Mouse (Mus musculus) midbrain, embryonic 13.5 days (tissue): Measurements from ENCODE around the gene Ccdc69. TPM values are rescaled to one million over a fixed set of nuclear protein-coding genes. Genes with fewer than 3 reads are reported as not detected.
A peak's percentile ranks its signal among the peaks of the same experiment; 100 is the strongest.

Source experiments
- ATAC-seq: fragments of 200-750 bp; cut with Nextera tagmentation; 2 replicates; pipeline ENCODE4 v1.8.0; 2017; ENCODE audit warnings: mild to moderate bottlenecking, moderate TSS enrichment, moderate library complexity
- H3K27ac ChIP-seq: fragments of 300-500 bp; sonication (generic); 2 replicates; pipeline ENCODE4 v1.5.1; 2015; ENCODE audit warnings: inconsistent platforms, mild to moderate bottlenecking, moderate library complexity
- H3K27me3 ChIP-seq: fragments of 300-500 bp; sonication (generic); 2 replicates; pipeline ENCODE4 v1.6.1; 2015; ENCODE audit warnings: mild to moderate bottlenecking, inconsistent platforms
- H3K36me3 ChIP-seq: fragments of 300-500 bp; sonication (generic); 2 replicates; pipeline ENCODE4 v1.6.1; 2015; ENCODE audit warnings: mild to moderate bottlenecking, inconsistent platforms
- H3K4me1 ChIP-seq: fragments of 300-500 bp; sonication (generic); replicated peaks from 2 replicates; pipeline ENCODE4 v1.6.1; 2015; ENCODE audit warnings: inconsistent platforms
- H3K4me2 ChIP-seq: fragments of 300-500 bp; sonication (generic); replicated peaks from 2 replicates; pipeline ENCODE4 v1.6.1; 2015; ENCODE audit warnings: moderate library complexity, mild to moderate bottlenecking, inconsistent platforms
- H3K4me3 ChIP-seq: fragments of 300-500 bp; sonication (generic); replicated peaks from 2 replicates; pipeline ENCODE4 v1.5.1; 2015; ENCODE audit warnings: mild to moderate bottlenecking, inconsistent platforms
- H3K9ac ChIP-seq: fragments of 300-500 bp; sonication (generic); replicated peaks from 2 replicates; pipeline ENCODE4 v1.6.1; 2015; ENCODE audit warnings: mild to moderate bottlenecking, inconsistent platforms
- H3K9me3 ChIP-seq: fragments of 300-500 bp; sonication (generic); 2 replicates; pipeline ENCODE4 v1.6.1; 2016; ENCODE audit warnings: mild to moderate bottlenecking, inconsistent platforms
- WGBS: fragments of 180-500 bp; shearing (Covaris S2); methylation state at CpG from one replicate; pipeline ENCODE4 v1.1.7; 2015; 5-methylcytosine and 5-hydroxymethylcytosine counted together
- polyA plus RNA-seq: library from polyadenylated mRNA; unstranded; fragments of >200 nt; fragmentation: Nextera tagmentation; extraction: Ambion mirVana; gene quantifications from 2 replicates; pipeline ENCODE4 v1.2.1, GENCODE M21; 2015

Ccdc69 gene
- polyA plus RNA-seq, 1 experiment from 2014 or later = not detected

DNA sequence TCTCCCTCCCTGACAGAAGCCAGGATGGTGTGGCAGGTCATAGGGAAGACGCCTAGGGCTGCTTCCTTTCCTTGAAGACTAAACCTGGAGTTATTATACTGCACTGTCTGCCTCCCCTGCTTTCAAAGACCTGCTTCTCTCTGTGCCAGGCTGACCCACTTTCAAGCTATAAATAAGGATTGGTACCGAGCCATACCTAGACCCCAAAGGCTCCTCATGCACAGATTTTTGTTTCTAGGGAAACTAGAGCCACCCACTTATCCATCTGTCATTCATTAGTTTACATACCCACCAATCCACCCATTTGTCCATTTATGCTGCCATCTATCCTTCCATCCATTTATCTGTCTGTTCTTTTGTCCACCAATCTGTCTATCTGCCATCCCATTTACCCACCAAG lies 60.7 kb downstream of the Ccdc69 start:
- Histone ChIP-seq H3K27me3 (no peaks in the 10 kb centered on the region), H3K4me2 (no peak overlapping the region), H3K9ac (no peak overlapping the region), H3K4me1 (peaks cover 18% of the 10 kb centered on the region), H3K4me3 (no peak overlapping the region), H3K36me3 (no peaks in the 10 kb centered on the region), H3K27ac (no peak overlapping the region), H3K9me3 (no peaks in the 10 kb centered on the region)
- ATAC-seq = no peak
- WGBS = 74% methylated on average over 2 of the region's 2 CpGs

DNA sequence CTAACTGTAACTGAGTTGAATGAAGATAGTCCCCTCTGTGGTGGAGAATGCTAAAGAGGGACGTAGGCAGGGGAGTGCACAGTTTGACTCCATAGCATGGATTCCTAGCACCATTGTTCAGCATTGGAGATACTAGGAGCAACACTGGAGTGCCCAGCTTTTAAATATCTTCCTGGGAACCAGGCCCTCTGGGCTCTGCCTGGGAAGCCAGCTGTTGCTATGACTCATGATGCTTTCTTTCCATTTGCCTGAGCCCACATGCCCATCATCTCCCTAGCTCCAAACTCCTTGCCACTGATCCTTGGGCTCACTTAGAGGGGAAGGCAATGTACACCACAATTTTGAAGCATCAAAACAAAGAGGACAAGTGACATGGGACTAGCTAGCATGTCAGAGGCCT lies 61.2 kb downstream of the Ccdc69 start:
- no peaks in the 10 kb centered on the region for H3K9me3 ChIP-seq
- H3K4me2 ChIP-seq = no peak overlapping the region
- no peak for ATAC-seq
- H3K27ac ChIP-seq = no peak overlapping the region
- H3K36me3 ChIP-seq = no peaks in the 10 kb centered on the region
- no peak overlapping the region for H3K9ac ChIP-seq
- H3K4me1 ChIP-seq = peaks cover 14% of the 10 kb centered on the region; the same call in 1 of the 2 replicates
- 50% methylated on average over 1 of the region's 1 CpGs for WGBS
- no peaks in the 10 kb centered on the region for H3K27me3 ChIP-seq
- no peak overlapping the region for H3K4me3 ChIP-seq

DNA sequence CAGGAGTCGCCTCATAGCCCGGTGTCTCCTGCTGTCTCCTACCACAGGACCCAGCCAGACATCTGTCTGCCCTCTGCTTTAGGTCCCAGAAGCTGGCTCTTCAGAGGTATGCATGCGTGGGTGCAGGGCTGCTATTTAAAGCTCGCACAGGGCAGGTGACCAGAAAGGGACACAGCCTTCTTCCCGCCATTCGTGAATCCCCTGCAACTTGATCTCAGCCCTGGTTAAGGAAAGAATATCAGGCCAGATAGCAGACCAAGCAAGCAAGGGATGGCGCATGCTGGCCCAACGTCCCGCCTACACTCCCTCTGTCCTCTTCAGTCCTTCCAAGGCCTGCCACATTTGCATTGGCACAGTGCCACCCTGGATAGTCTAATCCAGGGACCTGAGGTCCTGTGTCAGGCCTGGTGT lies 62.1 kb downstream of the Ccdc69 start:
- ATAC-seq = 0 out of 2 replicates have a peak, but pooled peaks have one; percentile 58
- H3K4me1 ChIP-seq = peaks cover 11% of the 10 kb centered on the region; the same call in 1 of the 2 replicates
- H3K27ac ChIP-seq = 0 out of 2 replicates have a peak overlapping the region, but pooled peaks have one; percentile 3
- H3K9me3 ChIP-seq = no peaks in the 10 kb centered on the region
- H3K36me3 ChIP-seq = no peaks in the 10 kb centered on the region
- H3K4me3 ChIP-seq = no peak overlapping the region
- no peak overlapping the region for H3K4me2 ChIP-seq
- no peak overlapping the region for H3K9ac ChIP-seq
- WGBS = 72% methylated on average over 9 of the region's 9 CpGs
- no peaks in the 10 kb centered on the region for H3K27me3 ChIP-seq

DNA sequence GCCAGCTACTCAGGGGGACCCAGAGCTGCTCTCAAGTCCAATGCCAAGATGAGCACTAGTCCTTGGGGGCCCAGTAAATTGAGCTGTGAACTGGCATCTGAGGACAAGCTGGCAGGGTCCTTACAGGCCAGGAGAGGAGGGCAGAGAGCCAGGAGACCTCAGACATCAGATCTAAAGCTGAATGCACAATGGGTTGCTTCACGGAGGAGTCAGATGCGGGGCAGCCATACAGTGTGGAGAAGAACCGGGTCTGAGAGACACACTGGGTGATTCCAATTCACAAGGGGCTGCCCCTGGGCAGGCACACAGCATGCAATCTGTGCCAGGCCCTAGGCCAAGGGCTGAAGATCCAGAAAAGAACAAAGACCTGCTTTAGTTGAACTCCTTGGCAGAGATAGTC lies 62.7 kb downstream of the Ccdc69 start:
- H3K27ac ChIP-seq = 0 out of 2 replicates have a peak overlapping the region, but pooled peaks have one; percentile 3
- H3K9ac ChIP-seq = no peak overlapping the region

DNA sequence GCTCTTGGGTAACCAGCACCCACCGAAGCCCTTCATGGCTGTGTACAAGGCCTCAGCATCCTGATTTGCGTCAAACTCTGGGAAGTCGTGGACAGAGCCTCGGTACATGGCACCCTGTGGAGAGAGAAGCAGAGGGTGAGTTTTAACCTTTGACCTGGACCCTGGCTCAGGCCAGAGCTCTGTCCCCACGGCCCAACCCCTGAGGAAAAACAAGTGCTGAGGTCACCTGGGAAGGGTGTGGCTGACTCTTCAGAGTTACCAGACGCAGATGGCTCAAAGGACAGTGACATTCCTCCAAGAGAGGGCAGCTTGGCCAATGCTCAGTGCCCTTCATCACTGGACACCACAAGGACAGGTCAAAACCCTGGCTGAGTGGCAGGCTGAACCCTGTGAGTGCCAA lies 64.1 kb downstream of the Ccdc69 start:
- H3K27ac ChIP-seq = no peak overlapping the region
- ATAC-seq = no peak
- peaks cover 11% of the 10 kb centered on the region; the same call in 1 of the 2 replicates for H3K4me1 ChIP-seq
- H3K27me3 ChIP-seq = no peaks in the 10 kb centered on the region
- no peak overlapping the region for H3K4me3 ChIP-seq
- no peaks in the 10 kb centered on the region for H3K36me3 ChIP-seq
- 72% methylated on average over 6 of the region's 6 CpGs for WGBS
- H3K4me2 ChIP-seq = no peak overlapping the region
- H3K9ac ChIP-seq = no peak overlapping the region
- no peaks in the 10 kb centered on the region for H3K9me3 ChIP-seq

More for the DNA sequence above, 62.7 kb downstream of the Ccdc69 start:
- Histone ChIP-seq H3K9me3 (no peaks in the 10 kb centered on the region), H3K36me3 (no peaks in the 10 kb centered on the region), H3K4me2 (no peak overlapping the region), H3K4me1 (peaks cover 11% of the 10 kb centered on the region; the same call in 1 of the 2 replicates), H3K27me3 (no peaks in the 10 kb centered on the region), H3K4me3 (no peak overlapping the region)
- WGBS = 68% methylated on average over 3 of the region's 3 CpGs
- ATAC-seq = no peak

DNA sequence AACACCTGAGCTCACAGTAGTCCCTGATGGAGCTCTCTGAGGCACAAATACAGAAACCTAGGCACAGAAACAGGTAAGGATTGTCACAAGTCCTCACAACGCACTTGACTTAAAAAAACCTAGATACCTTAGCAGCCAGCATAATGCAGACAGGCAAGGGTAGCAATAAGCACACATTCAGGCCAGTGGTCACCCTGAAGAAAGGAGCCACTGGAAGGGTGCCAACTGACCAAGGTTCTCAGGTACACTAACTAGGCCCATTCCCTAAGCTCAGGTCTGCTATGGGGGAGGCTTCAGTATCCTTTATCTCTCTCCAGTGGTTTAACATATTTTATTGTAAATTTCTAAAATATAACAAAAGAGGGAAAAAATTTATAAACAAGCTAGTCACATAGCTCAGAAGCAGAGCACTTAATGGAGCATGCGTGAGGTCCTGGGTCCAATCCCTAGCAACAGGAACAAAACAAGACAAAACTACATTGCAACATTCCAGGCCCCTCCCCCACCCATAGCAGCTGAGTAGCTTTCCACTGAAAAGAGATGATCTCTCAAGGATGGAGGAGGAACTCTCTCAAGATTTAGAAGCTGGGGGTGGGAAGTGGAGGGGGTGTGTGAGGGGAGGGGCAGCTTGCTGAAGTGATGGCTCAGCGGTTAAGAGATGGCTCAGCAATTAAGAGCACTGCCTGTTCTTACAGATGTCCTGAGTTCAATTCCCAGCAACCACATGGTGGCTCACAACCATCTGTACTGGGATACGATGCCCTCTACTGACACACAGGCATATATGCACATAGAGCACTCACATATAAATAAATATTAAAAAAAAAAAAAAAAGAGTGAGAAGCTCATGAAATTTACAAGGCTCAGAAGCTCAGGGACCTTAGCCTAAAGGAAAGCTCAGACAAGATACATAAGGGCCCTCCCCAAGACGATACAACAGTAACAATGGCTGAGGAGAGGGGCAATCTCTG lies 65.1 kb downstream of the Ccdc69 start:
- Histone ChIP-seq H3K9me3 (no peaks in the 10 kb centered on the region), H3K27ac (no peak overlapping the region), H3K36me3 (no peaks in the 10 kb centered on the region), H3K4me2 (no peak overlapping the region), H3K9ac (no peak overlapping the region), H3K27me3 (no peaks in the 10 kb centered on the region), H3K4me1 (peaks cover 11% of the 10 kb centered on the region; the same call in 1 of the 2 replicates), H3K4me3 (no peak overlapping the region)
- ATAC-seq = no peak
- 76% methylated on average over 5 of the region's 5 CpGs for WGBS

DNA sequence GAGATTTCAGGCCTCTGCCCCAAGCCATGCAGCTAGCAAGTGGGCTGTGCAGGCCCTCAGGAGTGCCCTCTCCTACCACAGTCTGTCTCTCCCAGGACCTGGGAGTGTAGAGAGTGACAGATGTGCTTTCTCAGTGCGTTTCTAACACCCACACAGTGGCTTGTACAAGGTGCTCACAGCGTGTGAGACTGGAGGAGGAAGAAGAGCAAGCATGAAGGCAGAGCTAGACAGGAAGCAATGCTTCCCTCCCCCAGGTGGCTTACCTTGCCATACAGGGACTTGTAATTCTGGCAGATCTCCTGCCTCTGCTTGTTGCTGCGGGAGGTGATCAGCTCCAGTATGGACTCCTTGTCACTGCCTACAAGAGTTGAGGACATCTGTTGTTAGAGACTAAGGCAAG lies 66.5 kb downstream of the Ccdc69 start:
- ATAC-seq = no peak
- 93% methylated on average over 3 of the region's 3 CpGs for WGBS
- no peak overlapping the region for H3K9ac ChIP-seq

DNA sequence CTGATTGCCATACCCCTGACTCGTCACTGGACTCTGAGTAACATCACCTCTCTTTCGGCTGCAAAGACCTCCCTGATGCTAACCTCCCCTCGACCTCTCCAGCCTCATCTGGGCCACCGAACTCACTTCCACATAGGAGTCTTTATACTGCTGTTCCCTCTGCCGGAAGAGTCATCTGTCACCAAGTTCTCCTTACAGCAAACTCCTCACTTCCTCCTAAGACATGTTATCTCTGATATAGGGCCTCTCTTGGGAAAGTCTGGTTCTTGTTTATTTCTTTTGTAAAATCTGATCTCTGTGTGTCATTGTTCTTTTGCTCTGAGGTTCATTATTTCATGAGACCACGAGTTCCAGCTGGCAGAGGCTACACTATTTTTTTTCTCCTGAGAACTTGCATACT lies 69.7 kb downstream of the Ccdc69 start:
- Histone ChIP-seq H3K9me3 (no peaks in the 10 kb centered on the region), H3K36me3 (peaks cover 6% of the 10 kb centered on the region; the same call in 1 of the 2 replicates), H3K9ac (no peak overlapping the region), H3K4me1 (no peaks in the 10 kb centered on the region), H3K27ac (no peak overlapping the region), H3K4me3 (no peak overlapping the region), H3K4me2 (no peak overlapping the region), H3K27me3 (no peaks in the 10 kb centered on the region)
- ATAC-seq = no peak
- WGBS = 85% methylated on average over 6 of the region's 6 CpGs

More for the DNA sequence above, 66.5 kb downstream of the Ccdc69 start:
- H3K9me3 ChIP-seq = no peaks in the 10 kb centered on the region
- no peak overlapping the region for H3K4me2 ChIP-seq
- H3K27me3 ChIP-seq = no peaks in the 10 kb centered on the region
- peaks cover 11% of the 10 kb centered on the region; the same call in 1 of the 2 replicates for H3K4me1 ChIP-seq
- H3K36me3 ChIP-seq = 0 out of 2 replicates have a peak, but pooled peaks cover 4% of the 10 kb centered on the region
- no peak overlapping the region for H3K4me3 ChIP-seq
- H3K27ac ChIP-seq = no peak overlapping the region

DNA sequence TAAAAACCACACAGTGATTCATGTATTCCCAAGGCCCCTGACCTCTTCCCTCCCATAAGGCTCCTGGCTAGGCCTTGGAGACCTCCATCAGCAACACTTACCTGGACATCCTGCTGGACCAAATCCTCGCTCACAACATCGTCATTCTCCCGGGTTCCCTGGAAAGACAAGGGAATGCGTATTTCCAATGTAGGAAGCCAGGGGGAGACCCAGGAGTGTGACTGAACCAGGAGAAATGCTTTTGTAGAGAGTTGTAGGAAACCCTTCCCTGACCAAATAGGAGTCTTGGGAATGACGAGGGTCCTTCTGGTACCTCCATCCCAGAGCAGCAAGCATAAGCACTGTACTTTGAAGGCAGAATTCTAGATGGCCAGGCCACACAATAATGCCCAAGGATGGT lies 72.2 kb downstream of the Ccdc69 start:
- Histone ChIP-seq H3K4me1 (no peaks in the 10 kb centered on the region), H3K9ac (no peak overlapping the region), H3K9me3 (peaks cover 5% of the 10 kb centered on the region; the same call in 1 of the 2 replicates), H3K4me3 (no peak overlapping the region), H3K36me3 (peaks cover 12% of the 10 kb centered on the region; the same call in 1 of the 2 replicates), H3K27me3 (no peaks in the 10 kb centered on the region), H3K4me2 (no peak overlapping the region), H3K27ac (no peak overlapping the region)
- ATAC-seq = no peak
- 87% methylated on average over 5 of the region's 5 CpGs for WGBS

DNA sequence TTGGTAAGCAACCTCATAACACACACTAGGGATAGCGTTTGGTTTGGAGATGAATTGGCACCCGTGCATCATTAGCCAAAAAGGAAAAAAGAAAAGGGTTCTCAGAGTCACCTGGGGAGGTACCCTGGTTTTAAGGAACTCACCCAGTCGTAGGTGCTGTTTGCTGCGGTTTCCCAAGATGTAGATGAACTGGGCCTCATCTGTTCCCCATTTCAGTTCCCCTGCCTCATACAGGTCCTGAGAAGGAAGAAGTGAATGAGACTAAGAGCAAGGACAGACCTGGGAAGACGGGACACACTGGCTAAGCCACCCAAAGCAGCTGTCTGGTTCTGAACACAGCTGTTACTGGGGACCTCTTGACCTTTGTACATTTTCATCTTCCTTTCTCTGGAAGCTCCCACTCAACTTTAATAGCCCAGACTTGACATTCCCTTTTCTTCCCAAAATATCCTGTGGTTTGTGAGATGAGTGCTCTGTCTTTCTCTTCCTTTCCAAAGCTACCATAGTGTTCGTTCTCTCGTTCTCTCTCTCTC lies 72.9 kb downstream of the Ccdc69 start:
- H3K9me3 ChIP-seq = peaks cover 7% of the 10 kb centered on the region; the same call in 1 of the 2 replicates
- no peak overlapping the region for H3K9ac ChIP-seq
- peaks cover 12% of the 10 kb centered on the region; the same call in 1 of the 2 replicates for H3K36me3 ChIP-seq
- H3K4me3 ChIP-seq = no peak overlapping the region
- no peak for ATAC-seq
- H3K4me1 ChIP-seq = no peaks in the 10 kb centered on the region
- H3K4me2 ChIP-seq = no peak overlapping the region
- H3K27ac ChIP-seq = no peak overlapping the region
- 80% methylated on average over 7 of the region's 7 CpGs for WGBS
- no peaks in the 10 kb centered on the region for H3K27me3 ChIP-seq
